Mouse (Mus musculus) stomach, postnatal 0 days (tissue): ENCODE measurements around the gene Gng7.

ENCODE experiments used
- CTCF ChIP-seq: IDR thresholded peaks from 2 replicates; pipeline ENCODE4 v1.5.1; 2016; ENCODE audit warnings: antibody characterized with exemption, low read depth, mild to moderate bottlenecking, moderate library complexity
- EP300 ChIP-seq: optimal IDR thresholded peaks from 2 replicates; pipeline ENCODE3; 2016; ENCODE audit warnings: antibody characterized with exemption

DNA sequence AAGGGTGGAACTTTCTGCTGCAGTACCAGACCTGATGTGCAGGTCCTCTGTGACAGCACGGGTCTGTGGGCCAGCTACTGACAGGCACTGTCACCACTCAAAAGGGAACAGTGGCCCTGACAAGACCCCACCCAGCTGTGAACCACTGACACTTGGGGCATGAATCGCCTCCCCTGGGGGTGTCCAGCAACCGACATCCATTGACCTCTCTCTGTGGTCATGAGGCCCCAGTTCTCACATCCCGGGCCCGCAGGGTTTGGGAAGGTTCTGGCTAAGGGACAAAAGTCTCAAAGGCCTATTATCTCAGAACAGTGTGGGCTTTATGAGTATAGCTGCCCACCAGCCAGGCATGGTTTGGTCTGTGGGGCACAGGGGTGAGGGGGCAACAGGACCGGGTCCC lies 40.4 kb upstream of the Gng7 start:
- TF ChIP-seq CTCF = no peak
- no peak for TF ChIP-seq EP300
